Mouse (Mus musculus): Measurements from ENCODE around the gene Nt5c. TPM values are rescaled to one million over a fixed set of nuclear protein-coding genes. Genes with fewer than 3 reads are reported as not detected.
"Not testable (repeated sequence)": the region's sequence is repeated elsewhere in the genome, so short reads cannot be mapped to it uniquely, and the experiment has no call there.

The Nt5c gene
- polyA plus RNA-seq, 1 experiment, result 173 TPM

GRCm38 (mm10) chr11:115512004-115512403 lies 20.3 kb upstream of the Nt5c start:
- Histone ChIP-seq H3K4me3 (replicated peaks) (peak overlapping the region; percentile 97), H3K4me1 (peaks cover 63% of the 10 kb centered on the region)

GRCm38 (mm10) chr11:115511121-115511520 lies 19.5 kb upstream of the Nt5c start:
- Histone ChIP-seq H3K4me3 (replicated peaks) (peak overlapping the region; percentile 97), H3K9me3 (no peaks in the 10 kb centered on the region), H3K27me3 (replicated peaks) (no peaks in the 10 kb centered on the region), H3K4me1 (peaks cover 72% of the 10 kb centered on the region), H3K36me3 (replicated peaks; ENCODE audit: low read length) (peaks cover 8% of the 10 kb centered on the region)
- TF ChIP-seq FLI1 (IDR thresholded peaks at IDR 0.05; ENCODE audit: low read length) (no peak), GATA1 (IDR thresholded peaks at IDR 0.05; ENCODE audit: borderline replicate concordance, low read length) (no peak)

More at GRCm38 (mm10) chr11:115512004-115512403, 20.3 kb upstream of the Nt5c start:
- Histone ChIP-seq H3K27me3 (replicated peaks) (no peaks in the 10 kb centered on the region), H3K9me3 (no peaks in the 10 kb centered on the region), H3K36me3 (replicated peaks; ENCODE audit: low read length) (peaks cover 8% of the 10 kb centered on the region)
- TF ChIP-seq FLI1 (IDR thresholded peaks at IDR 0.05; ENCODE audit: low read length), result no peak
- TF ChIP-seq GATA1 (IDR thresholded peaks at IDR 0.05; ENCODE audit: borderline replicate concordance, low read length), result no peak

DNA sequence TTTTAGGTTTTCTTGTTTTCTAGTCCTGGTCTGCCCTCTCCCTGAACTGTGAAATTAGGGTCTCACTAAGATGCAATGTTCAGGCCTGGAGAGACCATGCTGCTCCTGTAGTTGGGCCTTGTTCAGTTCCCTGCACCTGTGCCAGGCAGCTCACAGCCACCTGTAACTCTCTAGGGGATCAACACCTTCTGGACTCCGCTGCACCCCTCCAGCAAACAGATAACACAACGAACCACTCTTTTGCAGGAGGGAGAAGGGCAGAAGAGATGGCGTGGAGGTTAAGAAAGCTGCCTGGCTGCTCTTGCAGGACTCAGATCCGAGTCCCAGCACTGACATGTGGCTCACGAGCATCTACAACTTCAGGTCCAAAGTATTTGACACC lies 18.8 kb upstream of the Nt5c start:
- Histone ChIP-seq H3K4me3 (replicated peaks) (peak overlapping the region; percentile 97), H3K36me3 (replicated peaks; ENCODE audit: low read length) (peaks cover 8% of the 10 kb centered on the region), H3K4me1 (peaks cover 75% of the 10 kb centered on the region), H3K9me3 (no peaks in the 10 kb centered on the region), H3K27me3 (replicated peaks) (no peaks in the 10 kb centered on the region)
- TF ChIP-seq FLI1 (IDR thresholded peaks at IDR 0.05; ENCODE audit: low read length) (no peak), GATA1 (IDR thresholded peaks at IDR 0.05; ENCODE audit: borderline replicate concordance, low read length) (no peak)

- Histone ChIP-seq H3K4me1 (peaks cover 76% of the 10 kb centered on the region), H3K9me3 (no peaks in the 10 kb centered on the region), H3K36me3 (replicated peaks; ENCODE audit: low read length) (peaks cover 14% of the 10 kb centered on the region), H3K27me3 (replicated peaks) (no peaks in the 10 kb centered on the region), H3K4me3 (replicated peaks) (peak overlapping the region; percentile 97)
- no peak for TF ChIP-seq FLI1 (IDR thresholded peaks at IDR 0.05; ENCODE audit: low read length)
- TF ChIP-seq GATA1 (IDR thresholded peaks at IDR 0.05; ENCODE audit: borderline replicate concordance, low read length), result no peak
Observed at GRCm38 (mm10) chr11:115509773-115510506, 18.3 kb upstream of the Nt5c start.

DNA sequence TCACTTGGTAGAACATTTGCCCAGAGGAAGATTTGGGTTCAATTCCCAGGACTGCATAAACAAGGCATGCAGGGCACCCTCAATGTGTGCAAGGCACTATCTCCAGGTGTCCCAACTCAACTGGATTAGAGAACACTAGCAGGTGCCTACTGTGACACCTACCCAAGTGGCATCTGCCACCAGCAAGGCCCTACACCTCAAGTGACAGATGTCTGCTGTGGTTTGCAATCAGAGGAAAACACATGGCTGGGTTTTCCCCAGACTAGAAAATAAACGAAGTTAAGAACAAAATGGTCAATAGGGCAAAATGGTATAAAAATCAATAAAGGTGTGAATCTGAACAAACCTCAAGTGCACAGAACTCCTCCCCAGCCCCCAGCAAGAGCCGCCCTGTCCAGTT lies 16.4 kb upstream of the Nt5c start:
- H3K9me3 ChIP-seq, result no peaks in the 10 kb centered on the region
- no peak for TF ChIP-seq GATA1 (IDR thresholded peaks at IDR 0.05; ENCODE audit: borderline replicate concordance, low read length)
- H3K27me3 ChIP-seq (replicated peaks), result no peaks in the 10 kb centered on the region
- peak overlapping the region; percentile 88 for H3K4me3 ChIP-seq (replicated peaks)
- H3K4me1 ChIP-seq, result peaks cover 91% of the 10 kb centered on the region
- H3K36me3 ChIP-seq (replicated peaks; ENCODE audit: low read length), result peaks cover 30% of the 10 kb centered on the region

DNA sequence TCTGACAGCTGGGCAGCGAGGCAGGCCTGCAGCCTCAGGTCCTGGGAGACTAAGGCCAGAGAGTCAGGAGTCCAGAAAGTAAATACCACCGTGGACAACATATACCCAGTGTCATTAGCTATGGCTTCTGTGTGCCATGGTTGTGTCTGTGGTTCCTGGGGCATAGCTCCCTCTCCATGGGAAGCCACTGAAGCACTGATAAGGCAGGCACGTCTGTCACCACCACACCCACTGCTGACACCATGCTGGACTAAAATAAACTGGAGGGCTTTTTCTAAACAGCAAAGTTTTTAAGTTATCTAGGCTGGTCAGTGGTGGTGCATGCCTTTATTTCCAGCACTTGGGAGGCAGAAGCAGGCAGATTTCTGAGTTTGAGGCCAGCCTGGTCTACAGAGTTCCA lies 14.9 kb upstream of the Nt5c start:
- H3K4me3 ChIP-seq (replicated peaks), result peak overlapping the region; percentile 86
- peaks cover 43% of the 10 kb centered on the region for H3K36me3 ChIP-seq (replicated peaks; ENCODE audit: low read length)
- H3K4me1 ChIP-seq, result peaks cover 88% of the 10 kb centered on the region
- peak; percentile 41; the same call in 1 of the 3 replicates for TF ChIP-seq GATA1 (IDR thresholded peaks at IDR 0.05; ENCODE audit: borderline replicate concordance, low read length)
- no peak for TF ChIP-seq FLI1 (IDR thresholded peaks at IDR 0.05; ENCODE audit: low read length)
- H3K9me3 ChIP-seq, result no peaks in the 10 kb centered on the region
- H3K27me3 ChIP-seq (replicated peaks), result no peaks in the 10 kb centered on the region

DNA sequence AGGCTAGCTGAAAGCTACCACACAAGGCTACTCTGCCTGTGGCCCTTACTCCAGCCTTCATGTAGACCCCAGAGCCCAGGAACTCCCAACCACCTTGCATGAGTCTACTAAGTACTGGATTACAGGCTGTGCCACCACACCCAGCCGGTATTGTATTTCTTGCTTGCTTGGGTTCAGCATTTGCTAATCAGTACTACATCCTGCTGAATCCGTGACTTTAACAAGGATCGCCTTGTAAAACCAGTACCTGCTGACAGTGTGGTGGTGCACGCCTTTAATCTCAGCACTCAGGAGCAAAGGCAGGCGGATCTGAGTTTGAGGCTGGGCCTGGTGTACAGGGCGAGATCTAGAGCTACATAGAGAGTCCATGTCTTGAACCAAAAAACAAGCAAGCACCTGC lies 11.0 kb upstream of the Nt5c start:
- TF ChIP-seq GATA1 (IDR thresholded peaks at IDR 0.05; ENCODE audit: borderline replicate concordance, low read length) (no peak), FLI1 (IDR thresholded peaks at IDR 0.05; ENCODE audit: low read length) (no peak)
- H3K36me3 ChIP-seq (replicated peaks; ENCODE audit: low read length), result peaks cover 78% of the 10 kb centered on the region
- H3K4me3 ChIP-seq (replicated peaks), result no peak overlapping the region
- H3K27me3 ChIP-seq (replicated peaks), result no peaks in the 10 kb centered on the region
- H3K9me3 ChIP-seq, result no peaks in the 10 kb centered on the region
- peaks cover 62% of the 10 kb centered on the region for H3K4me1 ChIP-seq

- not testable (repeated sequence) for H3K27me3 ChIP-seq (replicated peaks); H3K9me3 ChIP-seq; H3K4me3 ChIP-seq (replicated peaks)
- peaks cover 53% of the 10 kb centered on the region for H3K36me3 ChIP-seq (replicated peaks; ENCODE audit: low read length)
- peaks cover 26% of the 10 kb centered on the region for H3K4me1 ChIP-seq
Observed at GRCm38 (mm10) chr11:115496559-115496958, 4.9 kb upstream of the Nt5c start.

- no peak for TF ChIP-seq FLI1 (IDR thresholded peaks at IDR 0.05; ENCODE audit: low read length)
- TF ChIP-seq GATA1 (IDR thresholded peaks at IDR 0.05; ENCODE audit: borderline replicate concordance, low read length), result no peak
- Histone ChIP-seq H3K27me3 (replicated peaks) (no peaks in the 10 kb centered on the region), H3K36me3 (replicated peaks; ENCODE audit: low read length) (peaks cover 45% of the 10 kb centered on the region), H3K9me3 (no peaks in the 10 kb centered on the region), H3K4me1 (peaks cover 43% of the 10 kb centered on the region), H3K4me3 (replicated peaks) (peak overlapping the region; percentile 97)
Observed at GRCm38 (mm10) chr11:115492387-115492786, 725 bp upstream of the Nt5c start.

- Histone ChIP-seq H3K9me3 (no peaks in the 10 kb centered on the region), H3K4me1 (peaks cover 46% of the 10 kb centered on the region), H3K4me3 (replicated peaks) (peak overlapping the region; percentile 97), H3K27me3 (replicated peaks) (no peaks in the 10 kb centered on the region), H3K36me3 (replicated peaks; ENCODE audit: low read length) (peaks cover 45% of the 10 kb centered on the region)
- no peak for TF ChIP-seq GATA1 (IDR thresholded peaks at IDR 0.05; ENCODE audit: borderline replicate concordance, low read length)
- TF ChIP-seq FLI1 (IDR thresholded peaks at IDR 0.05; ENCODE audit: low read length), result no peak
Observed at GRCm38 (mm10) chr11:115490441-115491355, 964 bp downstream of the Nt5c start.
